Mouse (Mus musculus): ENCODE data around the gene Tent5c.

- TF ChIP-seq CTCF (IDR thresholded peaks at IDR 0.05; ENCODE audit: low read depth) (no peak), EP300 (IDR thresholded peaks at IDR 0.05; ENCODE audit: low read depth) (no peak)
These were observed 13.4 kb upstream of the Tent5c start for GRCm38 (mm10) chr3:100502516-100502915.

Data from liver, embryonic 14.5 days (tissue).